Comparison of ENCODE assay signal across 36 mouse cellular contexts in genomic region chr7:75325273-75325672, GRCm38 (mm10). TPM values are rescaled to one million over a fixed set of nuclear protein-coding genes. Genes with fewer than 3 reads are reported as not detected.
"Had no signal": no experiment of that assay in that cellular context is flagged by ENCODE, and none has a peak within 500 bp of the region (broad histone marks: within the 10 kb centered on the region; RNA-seq: fewer than 3 reads in every experiment).

No protein-coding gene starts in this region.

- ATAC-seq: hindbrain, embryonic 16.5 days; hindbrain, postnatal 0 days; inflammation-experienced regulatory T-cells, adult 6 months; intestine, embryonic 15.5 days; intestine, embryonic 16.5 days; intestine, postnatal 0 days had no signal

- H3K9me3 ChIP-seq: heart, embryonic 10.5 days; heart, embryonic 12.5 days; heart, embryonic 13.5 days; heart, embryonic 15.5 days; hindbrain, embryonic 10.5 days; hindbrain, embryonic 12.5 days; hindbrain, embryonic 13.5 days; hindbrain, embryonic 15.5 days; intestine, embryonic 15.5 days; kidney, embryonic 15.5 days had no signal

- H3K9ac ChIP-seq: heart, embryonic 12.5 days; heart, embryonic 13.5 days; heart, embryonic 15.5 days; hindbrain, embryonic 12.5 days; hindbrain, embryonic 13.5 days; hindbrain, embryonic 14.5 days; hindbrain, embryonic 15.5 days; intestine, embryonic 15.5 days; kidney, embryonic 15.5 days had no signal

- H3K36me3 ChIP-seq: heart, embryonic 10.5 days; heart, embryonic 12.5 days; heart, embryonic 13.5 days; heart, embryonic 15.5 days; hindbrain, embryonic 10.5 days; hindbrain, embryonic 12.5 days; hindbrain, embryonic 13.5 days; hindbrain, embryonic 15.5 days; intestine, embryonic 15.5 days; kidney, embryonic 15.5 days had no signal

- H3K4me3 ChIP-seq: heart, embryonic 10.5 days; heart, embryonic 12.5 days; heart, embryonic 13.5 days; heart, embryonic 15.5 days; hindbrain, embryonic 10.5 days; hindbrain, embryonic 12.5 days; hindbrain, embryonic 13.5 days; hindbrain, embryonic 15.5 days; intestine, embryonic 15.5 days; kidney, embryonic 15.5 days; layer of hippocampus, adult 2 months; left cerebral cortex, adult 2 months had no signal

- H3K4me2 ChIP-seq: heart, embryonic 11.5 days; heart, embryonic 12.5 days; heart, embryonic 13.5 days; heart, embryonic 15.5 days; hindbrain, embryonic 12.5 days; hindbrain, embryonic 13.5 days; hindbrain, embryonic 14.5 days; hindbrain, embryonic 15.5 days; intestine, embryonic 15.5 days; kidney, embryonic 15.5 days had no signal

- H3K27me3 ChIP-seq: heart, embryonic 12.5 days; heart, embryonic 13.5 days; heart, embryonic 15.5 days; hindbrain, embryonic 12.5 days; hindbrain, embryonic 13.5 days; hindbrain, embryonic 15.5 days; intestine, embryonic 15.5 days; kidney, embryonic 15.5 days had no signal

- DNase-seq: heart, postnatal 10 days; heart, postnatal 14 days; heart, postnatal 36 days; heart, postnatal 4 days; kidney, adult 11 months; kidney, adult 18-20 months; kidney, adult 2 months; kidney, adult 8-10 months; kidney, adult 9 months; kidney, postnatal 10 days; kidney, postnatal 14 days; kidney, postnatal 25 days; kidney, postnatal 36 days; kidney, postnatal 4 days; layer of hippocampus, adult 9-11 months had no signal

- H3K4me1 ChIP-seq: heart, embryonic 10.5 days; heart, embryonic 12.5 days; heart, embryonic 13.5 days; heart, embryonic 15.5 days; intestine, embryonic 15.5 days had no signal

- H3K27ac ChIP-seq: heart, embryonic 10.5 days; heart, embryonic 13.5 days; heart, embryonic 15.5 days; hindbrain, embryonic 10.5 days; hindbrain, embryonic 12.5 days; hindbrain, embryonic 13.5 days; hindbrain, embryonic 14.5 days; hindbrain, embryonic 15.5 days; hindbrain, postnatal 0 days; intestine, embryonic 15.5 days; kidney, embryonic 15.5 days; kidney, postnatal 0 days; layer of hippocampus, adult 2 months; left cerebral cortex, adult 2 months had no signal

RNA-seq across cellular contexts. Expression of gene Sv2b, which starts 16.2 kb away (rescaled TPM):
- total RNA-seq: hematopoietic stem cell, adult 5-6 weeks had no signal
- polyA plus RNA-seq: inflammation-experienced regulatory T-cells, adult 6 months; kidney, adult 2 months had no signal
